Mouse (Mus musculus): ENCODE results near the gene Zfp365. TPM values are rescaled to one million over a fixed set of nuclear protein-coding genes. Genes with fewer than 3 reads are reported as not detected.

The Zfp365 gene
- total and polyA plus RNA-seq, 3 experiments: 1.0 to 4.0 (median 1.2) TPM

GRCm38 (mm10) chr10:67921777-67922176 lies 9.3 kb upstream of the Zfp365 start:
- Histone ChIP-seq H3K4me3 (replicated peaks in 1 of 3; ENCODE audit: low read depth in 2 of 3, low read length in 2 of 3, poor library complexity in 1 of 3) (no peak overlapping the region), H3K4me2 (ENCODE audit: insufficient read depth, low read depth, poor library complexity, severe bottlenecking) (no peak overlapping the region), H3K36me3 (replicated peaks in 1 of 2; ENCODE audit: control insufficient read depth in 1 of 2, insufficient read depth in 1 of 2, low read length in 1 of 2) (no peaks in the 10 kb centered on the region), H3K27ac (ENCODE audit: insufficient read depth, low read depth) (no peak overlapping the region), H3K27me3 (replicated peaks) (no peaks in the 10 kb centered on the region), H3K9ac (ENCODE audit: insufficient read depth, low read depth) (no peak overlapping the region), H3K79me2 (replicated peaks; ENCODE audit: control insufficient read depth, extremely low read depth, insufficient read depth, poor library complexity, severe bottlenecking) (no peaks in the 10 kb centered on the region), H3K9me3 (replicated peaks; ENCODE audit: low read length) (no peaks in the 10 kb centered on the region), H3K4me1 (ENCODE audit: control insufficient read depth in 1 of 2, insufficient read depth in 2 of 2) (peaks cover 0 to 3% of the 10 kb centered on the region in 2 experiments; a peak in 2 of 4 replicates)
- dilution Hi-C loops (cut with MboI; ENCODE audit: extremely low pct_ligation_motif_present, extremely low pct_unique_long_range_greater_than_20kb, low sequenced_read_pairs) (no loop called here), in situ Hi-C loops (cut with MboI; ENCODE audit: low pct_ligation_motif_present, low pct_unique_long_range_greater_than_20kb, low sequenced_read_pairs) (no loop called here)
- TF ChIP-seq MAFK (IDR thresholded peaks at IDR 0.05; ENCODE audit: insufficient replicate concordance, low read length) (no peak), JUN (IDR thresholded peaks at IDR 0.05; ENCODE audit: insufficient read depth, low read depth, low read length) (no peak), PAX5 (IDR thresholded peaks at IDR 0.05; ENCODE audit: low read length) (no peak), POLR2AphosphoS2 (IDR thresholded peaks at IDR 0.05; ENCODE audit: low read depth, low read length) (no peak), ZKSCAN1 (IDR thresholded peaks at IDR 0.05; ENCODE audit: borderline replicate concordance, low read depth, low read length) (no peak), ZMIZ1 (IDR thresholded peaks at IDR 0.05; ENCODE audit: low read depth, low read length) (no peak), MYC (IDR thresholded peaks at IDR 0.05; ENCODE audit: low read depth, low read length) (no peak), MEF2A (IDR thresholded peaks at IDR 0.05; ENCODE audit: borderline replicate concordance, low read depth, low read length) (no peak), POLR2A (IDR thresholded peaks at IDR 0.05; ENCODE audit: low read depth, low read length) (no peak), RCOR1 (conservative IDR thresholded peaks at IDR 0.05; ENCODE audit: low read depth, low read length) (no peak), CTCF (conservative IDR thresholded peaks at IDR 0.05 in 1 of 2, IDR thresholded peaks at IDR 0.05 in 1 of 2; ENCODE audit: low read depth in 2 of 2, low read length in 2 of 2) (no peak), GABPA (IDR thresholded peaks at IDR 0.05; ENCODE audit: insufficient replicate concordance, low read depth, low read length) (no peak), SIN3A (IDR thresholded peaks at IDR 0.05; ENCODE audit: low read length) (no peak)
- no peak for DNase-seq (ENCODE audit: extremely low read depth)

- peaks cover 0 to 3% of the 10 kb centered on the region in 2 experiments; a peak in 2 of 4 replicates for H3K4me1 ChIP-seq (ENCODE audit: control insufficient read depth in 1 of 2, insufficient read depth in 2 of 2)
- H3K4me3 ChIP-seq (replicated peaks in 1 of 3; ENCODE audit: low read depth in 2 of 3, low read length in 2 of 3, poor library complexity in 1 of 3): no peak overlapping the region
- no peaks in the 10 kb centered on the region for H3K36me3 ChIP-seq (replicated peaks in 1 of 2; ENCODE audit: control insufficient read depth in 1 of 2, insufficient read depth in 1 of 2, low read length in 1 of 2)
- dilution Hi-C loops (cut with MboI; ENCODE audit: extremely low pct_ligation_motif_present, extremely low pct_unique_long_range_greater_than_20kb, low sequenced_read_pairs): no loop called here
- H3K9me3 ChIP-seq (replicated peaks; ENCODE audit: low read length): no peaks in the 10 kb centered on the region
- no peak for DNase-seq (ENCODE audit: extremely low read depth)
- in situ Hi-C loops (cut with MboI; ENCODE audit: low pct_ligation_motif_present, low pct_unique_long_range_greater_than_20kb, low sequenced_read_pairs): no loop called here
- no peaks in the 10 kb centered on the region for H3K79me2 ChIP-seq (replicated peaks; ENCODE audit: control insufficient read depth, extremely low read depth, insufficient read depth, poor library complexity, severe bottlenecking)
- no peak overlapping the region for H3K4me2 ChIP-seq (ENCODE audit: insufficient read depth, low read depth, poor library complexity, severe bottlenecking)
- no peak overlapping the region for H3K27ac ChIP-seq (ENCODE audit: insufficient read depth, low read depth)
- H3K27me3 ChIP-seq (replicated peaks): no peaks in the 10 kb centered on the region
- no peak overlapping the region for H3K9ac ChIP-seq (ENCODE audit: insufficient read depth, low read depth)
- no peak for TF ChIP-seq TCF12 (IDR thresholded peaks at IDR 0.05; ENCODE audit: low read depth, low read length)
- no peak for TF ChIP-seq ELF1 (IDR thresholded peaks at IDR 0.05; ENCODE audit: low read depth, low read length)
- TF ChIP-seq ZNF384 (IDR thresholded peaks at IDR 0.05; ENCODE audit: low read depth, low read length): no peak
- no peak for TF ChIP-seq NRF1 (IDR thresholded peaks at IDR 0.05; ENCODE audit: low read depth, low read length)
- no peak for TF ChIP-seq RAD21 (IDR thresholded peaks at IDR 0.05; ENCODE audit: low read depth, low read length)
- TF ChIP-seq BHLHE40 (IDR thresholded peaks at IDR 0.05; ENCODE audit: low read depth, low read length): no peak
Observed at GRCm38 (mm10) chr10:67919706-67920105, 7.2 kb upstream of the Zfp365 start.
